Mouse (Mus musculus) lung, postnatal 0 days (tissue): ENCODE measurements around the gene Mlh3.

Source experiments
- CTCF ChIP-seq: IDR thresholded peaks from 2 replicates; pipeline ENCODE4 v1.5.1; 2016; ENCODE audit warnings: antibody characterized with exemption, mild to moderate bottlenecking
- EP300 ChIP-seq: IDR thresholded peaks from 2 replicates; pipeline ENCODE4 v1.6.1; 2016; ENCODE audit warnings: antibody characterized with exemption, mild to moderate bottlenecking, control low read depth

DNA sequence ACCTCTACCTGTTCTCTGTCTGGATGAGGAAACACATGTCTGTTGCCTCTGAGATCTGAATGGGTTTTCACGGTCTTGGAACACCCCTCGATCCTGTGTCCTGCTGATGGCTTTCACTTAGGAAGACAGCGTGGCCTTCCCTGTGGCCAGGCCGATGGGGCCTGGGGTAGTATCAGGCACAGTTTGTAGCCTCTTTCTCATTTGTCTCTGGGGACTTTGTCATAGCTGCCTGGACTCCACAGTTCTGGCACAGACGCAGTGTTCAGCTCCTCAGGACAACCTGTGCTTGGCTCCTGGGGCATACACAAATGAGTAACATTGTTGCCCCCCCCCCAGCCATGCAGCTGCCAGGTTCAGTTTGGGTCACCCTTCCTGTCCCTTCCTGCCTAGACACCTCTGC, 75.3 kb downstream of the Mlh3 start:
- TF ChIP-seq CTCF (no peak), EP300 (no peak)
